Mouse (Mus musculus) stomach, postnatal 0 days (tissue): ENCODE measurements around the gene Kti12.

ENCODE experiments used
- CTCF ChIP-seq: IDR thresholded peaks from 2 replicates; pipeline ENCODE4 v1.5.1; 2016; ENCODE audit warnings: antibody characterized with exemption, low read depth, mild to moderate bottlenecking, moderate library complexity
- EP300 ChIP-seq: optimal IDR thresholded peaks from 2 replicates; pipeline ENCODE3; 2016; ENCODE audit warnings: antibody characterized with exemption

GRCm38 (mm10) chr4:108877901-108878300 is 30.3 kb downstream of the Kti12 start:
- TF ChIP-seq CTCF (no peak), EP300 (no peak)
